ENCODE assay signal across 20 mouse cellular contexts in the genomic region with DNA sequence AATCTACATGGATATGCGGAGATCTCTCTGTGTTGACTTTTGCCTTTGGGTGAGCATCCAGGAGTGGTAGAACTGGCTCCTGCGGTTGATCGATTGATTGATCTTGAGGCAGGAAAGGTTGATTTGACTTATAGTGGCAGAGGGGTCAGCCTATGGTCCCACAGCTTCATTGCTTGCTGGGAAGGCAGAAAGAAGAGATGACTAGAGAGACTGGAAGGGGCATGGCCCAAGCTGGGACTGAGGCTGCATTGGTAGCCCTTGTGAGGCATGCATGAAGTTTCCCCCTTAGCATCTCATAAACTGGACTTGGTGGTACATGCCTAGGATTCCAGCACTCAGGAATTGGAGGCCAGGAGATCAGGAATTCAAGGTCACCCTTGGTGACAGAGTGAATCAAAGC. TPM values are rescaled to one million over a fixed set of nuclear protein-coding genes. Genes with fewer than 3 reads are reported as not detected.
"Had no signal": no experiment of that assay in that cellular context is flagged by ENCODE, and none has a peak within 500 bp of the region (broad histone marks: within the 10 kb centered on the region; RNA-seq: fewer than 3 reads in every experiment).

No protein-coding gene starts in this region.

- H3K4me2 ChIP-seq: kidney, embryonic 15.5 days; limb, embryonic 13.5 days; liver, embryonic 13.5 days; lung, embryonic 14.5 days; midbrain, embryonic 13.5 days; stomach, embryonic 15.5 days had no signal

- H3K27me3 ChIP-seq: kidney, embryonic 15.5 days; limb, embryonic 13.5 days; liver, embryonic 13.5 days; midbrain, embryonic 13.5 days; stomach, embryonic 15.5 days had no signal

- H3K36me3 ChIP-seq: kidney, embryonic 15.5 days; limb, embryonic 13.5 days; liver, embryonic 13.5 days; midbrain, embryonic 13.5 days; stomach, embryonic 15.5 days had no signal

- DNase-seq: kidney, adult 11 months; kidney, adult 8-10 months; kidney, postnatal 10 days; kidney, postnatal 36 days; left cerebral cortex, postnatal 4 days; liver; liver, embryonic 13.5 days; lung, embryonic 14.5 days; thymus, postnatal 25 days had no signal

- H3K4me3 ChIP-seq: kidney, embryonic 15.5 days; limb, embryonic 13.5 days; liver, embryonic 13.5 days; midbrain, embryonic 13.5 days; stomach, embryonic 15.5 days had no signal

- H3K4me1 ChIP-seq: kidney, embryonic 15.5 days; liver, embryonic 13.5 days; midbrain, embryonic 13.5 days; stomach, embryonic 15.5 days had no signal

- H3K27ac ChIP-seq: kidney, embryonic 15.5 days; limb, embryonic 13.5 days; liver, embryonic 13.5 days; macrophage; midbrain, embryonic 13.5 days; stomach, embryonic 15.5 days had no signal

- ATAC-seq: lung, postnatal 0 days; midbrain, embryonic 13.5 days had no signal

- H3K9ac ChIP-seq: kidney, embryonic 15.5 days; limb, embryonic 13.5 days; liver, embryonic 13.5 days; lung, embryonic 14.5 days; midbrain, embryonic 13.5 days; stomach, embryonic 15.5 days had no signal

- H3K9me3 ChIP-seq: kidney, embryonic 15.5 days; limb, embryonic 13.5 days; liver, embryonic 13.5 days; midbrain, embryonic 13.5 days; stomach, embryonic 15.5 days had no signal

RNA-seq across cellular contexts. Expression of a gene that starts 11.7 kb away (rescaled TPM):
- total RNA-seq: layer of hippocampus, postnatal 10 days; left cerebral cortex, postnatal 14 days; midbrain, postnatal 0 days had no signal
- polyA plus RNA-seq: neural tube, embryonic 11.5 days had no signal

RNA-seq across cellular contexts. Expression of a gene that starts 54.2 kb away (rescaled TPM):
- total RNA-seq: layer of hippocampus, postnatal 10 days; left cerebral cortex, postnatal 14 days; left cerebral cortex, postnatal 4 days; megakaryocyte, adult 5-6 weeks; midbrain, postnatal 0 days had no signal
- polyA plus RNA-seq: limb, embryonic 13.5 days; lung, embryonic 14.5 days; macrophage; midbrain, embryonic 13.5 days; neural tube, embryonic 11.5 days had no signal
